Mouse (Mus musculus) olfactory bulb, adult 2 months (tissue): ENCODE measurements at regions not wholly inside any gene's neighbourhood (a gene's known extent, or its start where the extent isn't known, plus 50 kb on each side); places are given as distances from the start of the nearest gene placed in this dataset.

Source experiments
- CTCF ChIP-seq: fragments of 200-500 bp; IDR thresholded peaks from 2 replicates; pipeline ENCODE4 v1.5.1; 2012; ENCODE audit warnings: low read depth, mild to moderate bottlenecking, low read length, moderate library complexity; ENCODE audit not compliant: insufficient read depth
- POLR2A ChIP-seq: fragments of 200-500 bp; IDR thresholded peaks from 2 replicates; pipeline ENCODE4 v1.6.1; 2012; ENCODE audit warnings: mild to moderate bottlenecking, low read depth, low read length, moderate library complexity; ENCODE audit not compliant: insufficient read depth

- no peak for TF ChIP-seq CTCF
- no peak for TF ChIP-seq POLR2A
These were observed 92.4 kb upstream of the Six2 start for GRCm38 (mm10) chr17:85780477-85780876.
